39 mouse cellular contexts compared by ENCODE assay signal in the genomic region with DNA sequence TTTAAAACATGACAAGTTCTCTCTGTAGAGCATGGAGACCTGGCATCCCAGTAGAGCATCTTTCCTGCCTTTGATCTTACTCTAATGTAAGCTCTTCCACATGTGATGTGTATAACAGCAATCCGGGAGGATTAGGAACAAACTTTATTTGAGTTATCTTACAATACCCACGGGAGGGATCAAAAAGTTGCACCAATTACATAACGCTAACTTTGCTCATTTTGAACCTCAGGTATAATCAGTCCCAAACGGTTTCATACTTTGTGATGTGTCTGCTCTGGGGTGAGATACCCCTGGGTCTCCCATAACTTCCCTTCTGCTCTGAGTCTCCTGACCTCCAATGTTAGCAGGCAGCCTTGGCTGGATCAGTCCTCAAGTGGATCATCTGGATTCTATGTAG. TPM values are rescaled to one million over a fixed set of nuclear protein-coding genes. Genes with fewer than 3 reads are reported as not detected.
"Had no signal": no experiment of that assay in that cellular context is flagged by ENCODE, and none has a peak within 500 bp of the region (broad histone marks: within the 10 kb centered on the region; RNA-seq: fewer than 3 reads in every experiment).

TSS of gene Vmn1r49 (minus strand) at position 101 of the 400 bp plus-strand sequence.

- H3K4me3 ChIP-seq: limb, embryonic 10.5 days; limb, embryonic 12.5 days; limb, embryonic 13.5 days; limb, embryonic 15.5 days; liver, embryonic 12.5 days; liver, embryonic 13.5 days; liver, embryonic 15.5 days; lung, embryonic 15.5 days; megakaryocyte, embryonic 14.5 days; midbrain, embryonic 10.5 days; midbrain, embryonic 12.5 days; midbrain, embryonic 13.5 days; midbrain, embryonic 15.5 days; myocyte; neural tube, embryonic 12.5 days had no signal

- H3K9ac ChIP-seq: limb, embryonic 12.5 days; limb, embryonic 13.5 days; limb, embryonic 15.5 days; liver, embryonic 12.5 days; liver, embryonic 13.5 days; liver, embryonic 14.5 days; liver, embryonic 15.5 days; liver, postnatal 0 days; lung, embryonic 14.5 days; lung, embryonic 15.5 days; midbrain, embryonic 12.5 days; midbrain, embryonic 13.5 days; midbrain, embryonic 15.5 days; neural tube, embryonic 12.5 days had no signal

- H3K36me3 ChIP-seq: limb, embryonic 10.5 days; limb, embryonic 12.5 days; limb, embryonic 13.5 days; limb, embryonic 15.5 days; liver, embryonic 12.5 days; liver, embryonic 13.5 days; liver, embryonic 15.5 days; lung, embryonic 15.5 days; midbrain, embryonic 10.5 days; midbrain, embryonic 12.5 days; midbrain, embryonic 13.5 days; midbrain, embryonic 15.5 days; neural tube, embryonic 12.5 days had no signal

- H3K27ac ChIP-seq: limb, embryonic 10.5 days; limb, embryonic 12.5 days; limb, embryonic 13.5 days; limb, embryonic 15.5 days; liver, embryonic 12.5 days; liver, embryonic 13.5 days; liver, embryonic 14.5 days; liver, embryonic 15.5 days; lung, embryonic 15.5 days; macrophage; midbrain, embryonic 10.5 days; midbrain, embryonic 12.5 days; midbrain, embryonic 13.5 days; midbrain, embryonic 15.5 days; neural tube, embryonic 12.5 days had no signal

- H3K4me1 ChIP-seq: limb, embryonic 10.5 days; limb, embryonic 12.5 days; limb, embryonic 13.5 days; limb, embryonic 15.5 days; liver, embryonic 12.5 days; liver, embryonic 13.5 days; liver, embryonic 15.5 days; lung, embryonic 15.5 days; megakaryocyte, embryonic 14.5 days; midbrain, embryonic 10.5 days; midbrain, embryonic 12.5 days; midbrain, embryonic 13.5 days; midbrain, embryonic 15.5 days; neural tube, embryonic 12.5 days had no signal

- DNase-seq: left cerebral cortex, postnatal 4 days; liver; liver, embryonic 13.5 days; liver, postnatal 0 days; lung, adult 18-20 months; lung, adult 2 months; lung, embryonic 14.5 days; lung, postnatal 10 days; lung, postnatal 14 days; lung, postnatal 36 days; lung, postnatal 4 days; midbrain, embryonic 14.5 days had no signal

- H3K27me3 ChIP-seq: limb, embryonic 12.5 days; limb, embryonic 13.5 days; limb, embryonic 15.5 days; liver, embryonic 12.5 days; liver, embryonic 13.5 days; liver, embryonic 15.5 days; lung, embryonic 15.5 days; megakaryocyte, embryonic 14.5 days; midbrain, embryonic 12.5 days; midbrain, embryonic 13.5 days; midbrain, embryonic 15.5 days; neural tube, embryonic 12.5 days had no signal

- H3K4me2 ChIP-seq: limb, embryonic 12.5 days; limb, embryonic 13.5 days; limb, embryonic 15.5 days; liver, embryonic 11.5 days; liver, embryonic 12.5 days; liver, embryonic 13.5 days; liver, embryonic 15.5 days; lung, embryonic 14.5 days; lung, embryonic 15.5 days; midbrain, embryonic 11.5 days; midbrain, embryonic 12.5 days; midbrain, embryonic 13.5 days; midbrain, embryonic 15.5 days; neural tube, embryonic 12.5 days had no signal

- H3K9me3 ChIP-seq: limb, embryonic 10.5 days; limb, embryonic 15.5 days; liver, embryonic 15.5 days; lung, embryonic 15.5 days; midbrain, embryonic 15.5 days had no signal

- ATAC-seq: liver, embryonic 12.5 days; liver, postnatal 0 days; lung, postnatal 0 days; midbrain, embryonic 13.5 days; midbrain, embryonic 15.5 days; midbrain, embryonic 16.5 days had no signal

RNA-seq across cellular contexts. Expression of gene Vmn1r49, which starts in this region (rescaled TPM):
- polyA plus RNA-seq: limb, embryonic 10.5 days; limb, embryonic 11.5 days; limb, embryonic 12.5 days; limb, embryonic 13.5 days; limb, embryonic 14.5 days; limb, embryonic 15.5 days; liver, adult 2 months; liver, embryonic 11.5 days; liver, embryonic 12.5 days; liver, embryonic 13.5 days; liver, embryonic 14.5 days; liver, embryonic 15.5 days; liver, embryonic 16.5 days; liver, postnatal 0 days; lung, adult 2 months; lung, embryonic 14.5 days; lung, embryonic 15.5 days; lung, embryonic 16.5 days; lung, postnatal 0 days; macrophage; midbrain, embryonic 10.5 days; midbrain, embryonic 11.5 days; midbrain, embryonic 12.5 days; midbrain, embryonic 13.5 days; midbrain, embryonic 14.5 days; midbrain, embryonic 15.5 days; midbrain, embryonic 16.5 days; midbrain, postnatal 0 days; myocyte; neural tube, embryonic 11.5 days; neural tube, embryonic 12.5 days had no signal
